Mouse (Mus musculus) kidney, postnatal 10 days (tissue): ENCODE measurements around the gene Adamtsl2.

Experiments
- DNase-seq: peaks from one replicate; pipeline ENCODE4 v3.0.0; 2021; ENCODE audit warnings: mixed read lengths

Gene Adamtsl2

GRCm38 (mm10) chr2:27079152-27079584, at the start of gene Adamtsl2:
Gene Adamtsl2, plus strand, starts transcription at chr2:27079379.
- DNase-seq, result peak; percentile 94

GRCm38 (mm10) chr2:27032361-27032760, 46.8 kb upstream of the Adamtsl2 start:
- DNase-seq, result no peak

- DNase-seq, result no peak
These were observed 43.2 kb upstream of the Adamtsl2 start for GRCm38 (mm10) chr2:27036003-27036402.

- DNase-seq, result no peak
These were observed 42.2 kb upstream of the Adamtsl2 start for GRCm38 (mm10) chr2:27037008-27037407.

- peak; percentile 89 for DNase-seq
These were observed 40.6 kb upstream of the Adamtsl2 start for GRCm38 (mm10) chr2:27038596-27038995.

- DNase-seq, result peak; percentile 72
These were observed 39.9 kb upstream of the Adamtsl2 start for GRCm38 (mm10) chr2:27039286-27039685.

- peak; percentile 50 for DNase-seq
These were observed 36.9 kb upstream of the Adamtsl2 start for GRCm38 (mm10) chr2:27042131-27042844.

- peak; percentile 94 for DNase-seq
These were observed 35.7 kb upstream of the Adamtsl2 start for GRCm38 (mm10) chr2:27043461-27043860.

GRCm38 (mm10) chr2:27044166-27044565, 35.0 kb upstream of the Adamtsl2 start:
- no peak for DNase-seq

- peak; percentile 37 for DNase-seq
These were observed 34.5 kb upstream of the Adamtsl2 start for GRCm38 (mm10) chr2:27044641-27045040.

GRCm38 (mm10) chr2:27045979-27046770, 33.0 kb upstream of the Adamtsl2 start:
- peak; percentile 90 for DNase-seq

GRCm38 (mm10) chr2:27049408-27049807, 29.8 kb upstream of the Adamtsl2 start:
- no peak for DNase-seq

GRCm38 (mm10) chr2:27058251-27058650, 20.9 kb upstream of the Adamtsl2 start:
- DNase-seq, result no peak

- DNase-seq, result no peak
These were observed 20.4 kb upstream of the Adamtsl2 start for GRCm38 (mm10) chr2:27058751-27059150.

- no peak for DNase-seq
These were observed 20.0 kb upstream of the Adamtsl2 start for GRCm38 (mm10) chr2:27059187-27059586.

GRCm38 (mm10) chr2:27067124-27067523, 12.1 kb upstream of the Adamtsl2 start:
- no peak for DNase-seq

GRCm38 (mm10) chr2:27067996-27068395, 11.2 kb upstream of the Adamtsl2 start:
- DNase-seq, result no peak

GRCm38 (mm10) chr2:27069646-27070045, 9.5 kb upstream of the Adamtsl2 start:
- no peak for DNase-seq

- no peak for DNase-seq
These were observed 8.8 kb upstream of the Adamtsl2 start for GRCm38 (mm10) chr2:27070247-27070813.

GRCm38 (mm10) chr2:27071137-27071536, 8.0 kb upstream of the Adamtsl2 start:
- peak; percentile 89 for DNase-seq

GRCm38 (mm10) chr2:27071978-27072377, 7.2 kb upstream of the Adamtsl2 start, which contains the start of gene Mymk:
Gene Mymk, minus strand, starts transcription at chr2:27072179.
- no peak for DNase-seq

GRCm38 (mm10) chr2:27073407-27073806, 5.8 kb upstream of the Adamtsl2 start:
- DNase-seq, result no peak

- peak; percentile 78 for DNase-seq
These were observed 4.4 kb upstream of the Adamtsl2 start for GRCm38 (mm10) chr2:27074804-27075203.

- peak; percentile 76 for DNase-seq
These were observed 3.7 kb upstream of the Adamtsl2 start for GRCm38 (mm10) chr2:27075485-27075884.
